Mouse (Mus musculus) megakaryocyte, embryonic 14.5 days (primary cell): ENCODE measurements around the gene Cry2. TPM values are rescaled to one million over a fixed set of nuclear protein-coding genes. Genes with fewer than 3 reads are reported as not detected.
A peak's percentile ranks its signal among the peaks of the same experiment; 100 is the strongest.

ENCODE experiments used
- H3K27me3 ChIP-seq: replicated peaks from 2 replicates; pipeline ENCODE3; 2012; ENCODE audit warnings: inconsistent platforms
- H3K36me3 ChIP-seq: replicated peaks from 2 replicates; pipeline ENCODE3; 2012; ENCODE audit warnings: low read length, inconsistent platforms, mixed read lengths
- H3K4me1 ChIP-seq: 2 replicates; pipeline ENCODE4 v1.6.1; 2012; ENCODE audit warnings: inconsistent platforms
- H3K4me3 ChIP-seq: replicated peaks from 2 replicates; pipeline ENCODE3; 2012; ENCODE audit warnings: moderate library complexity, mild to moderate bottlenecking, inconsistent platforms
- H3K9me3 ChIP-seq: 2 replicates; pipeline ENCODE4 v1.6.1; 2012; ENCODE audit warnings: inconsistent platforms
- FLI1 ChIP-seq: IDR thresholded peaks from 2 replicates; pipeline ENCODE4 v1.6.1; 2012; ENCODE audit warnings: low read length, inconsistent platforms, mixed read lengths
- GATA1 ChIP-seq: IDR thresholded peaks from 3 replicates; pipeline ENCODE4 v1.6.1; 2012; ENCODE audit warnings: mixed read lengths, low read length, inconsistent platforms, borderline replicate concordance
- polyA plus RNA-seq: library from polyadenylated mRNA; stranded (reverse); fragments of >175 nt; gene quantifications from 2 replicates; pipeline ENCODE4 v1.2.3, GENCODE M21; 2012; ENCODE audit warnings: low replicate concordance; ENCODE audit not compliant: insufficient read depth

Cry2 gene
- polyA plus RNA-seq, 1 experiment: 4.1 TPM

DNA sequence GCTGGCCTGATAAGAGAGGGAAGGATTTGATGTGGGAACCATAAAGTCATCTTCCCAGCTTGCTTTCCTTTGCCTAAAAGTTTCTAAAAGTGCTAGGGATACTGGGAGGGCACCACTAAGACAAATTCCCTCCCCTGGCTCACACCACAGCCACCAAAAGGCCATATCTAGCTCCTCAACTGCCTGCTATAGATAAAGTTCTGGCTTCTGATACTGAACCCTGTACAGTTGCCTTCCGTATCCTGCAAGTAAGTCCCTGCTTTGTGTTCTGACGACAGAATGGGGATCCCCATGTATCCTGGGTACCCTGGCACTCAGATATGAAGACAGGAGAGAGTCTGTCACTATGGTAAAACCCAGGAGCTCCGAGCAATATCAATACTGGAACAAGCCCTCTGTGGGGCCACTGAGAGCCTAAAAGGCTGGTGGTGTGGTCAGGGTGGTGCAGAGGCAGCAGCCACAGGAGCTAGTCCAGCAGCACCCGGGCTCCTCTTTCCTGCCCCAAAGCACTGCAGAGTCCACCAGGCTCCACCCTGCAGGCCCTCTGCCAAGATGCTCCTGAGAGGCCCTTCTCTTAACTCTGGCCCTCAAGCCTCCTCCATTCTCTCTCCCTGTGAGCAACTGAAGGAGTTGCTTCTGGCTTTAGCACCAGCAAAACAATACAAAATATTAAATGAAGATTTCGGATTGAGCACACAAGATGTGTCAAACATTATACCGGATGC is 43.5 kb downstream of the Cry2 start:
- Histone ChIP-seq H3K36me3 (no peaks in the 10 kb centered on the region), H3K4me3 (no peak overlapping the region), H3K4me1 (peaks cover 38% of the 10 kb centered on the region), H3K9me3 (no peaks in the 10 kb centered on the region), H3K27me3 (peaks cover 99% of the 10 kb centered on the region)
- no peak for TF ChIP-seq FLI1

DNA sequence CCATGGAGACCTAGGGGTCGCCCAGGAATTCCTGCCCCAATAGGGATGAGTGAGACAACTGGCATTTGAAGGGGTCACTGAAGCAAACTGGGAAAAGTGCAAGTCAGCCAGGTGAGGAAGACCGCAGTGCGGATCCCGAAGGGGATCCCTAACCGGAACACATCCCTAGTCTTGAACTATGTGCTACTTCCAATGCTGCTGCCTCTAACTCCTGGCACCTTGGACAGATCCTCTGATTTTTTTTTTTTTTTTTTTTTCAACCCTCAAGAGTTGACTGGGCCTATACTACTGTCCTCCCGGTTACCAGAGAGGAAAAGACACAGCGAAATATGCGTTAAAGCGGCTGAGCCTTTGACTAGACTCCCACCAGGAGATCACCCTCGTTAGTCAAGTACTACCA is 44.2 kb downstream of the Cry2 start:
- TF ChIP-seq FLI1: no peak
- TF ChIP-seq GATA1: no peak

DNA sequence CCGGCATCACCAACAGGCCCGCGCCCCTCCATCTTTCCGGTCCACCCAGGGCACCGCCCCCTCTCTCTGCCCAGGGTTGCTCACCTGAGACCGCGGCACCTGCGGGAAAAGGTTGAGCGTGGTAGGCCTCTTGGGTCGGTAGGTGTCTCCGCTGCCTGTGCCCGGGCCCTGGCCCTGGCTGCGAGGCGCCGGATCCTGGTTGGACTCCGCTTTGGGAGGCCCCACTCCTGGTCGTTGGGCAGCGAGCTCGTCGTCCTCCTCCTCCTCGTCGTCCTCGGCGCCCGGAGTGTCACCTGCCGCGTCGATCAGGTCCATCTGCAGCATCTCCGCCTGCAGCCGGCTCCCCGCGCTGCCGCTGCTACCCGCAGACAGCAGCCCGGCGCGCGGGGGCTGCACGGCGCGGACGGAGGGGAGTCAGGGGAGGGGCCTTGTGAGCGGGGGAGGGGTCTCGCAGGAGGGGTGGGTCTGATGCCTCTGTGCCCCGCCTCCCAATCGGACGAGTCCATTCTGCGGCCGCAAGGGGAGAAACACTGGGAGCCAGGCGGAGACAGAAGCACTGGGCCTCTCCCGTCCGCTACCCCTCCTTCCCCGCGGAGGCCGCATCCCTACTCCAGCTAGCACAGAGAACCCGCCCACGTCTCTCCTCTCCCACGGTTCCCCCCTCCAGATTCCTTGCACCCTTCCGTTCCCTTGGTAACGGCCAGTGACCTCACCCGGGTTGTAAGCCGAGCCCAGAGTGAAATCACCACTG is 44.8 kb downstream of the Cry2 start:
- H3K9me3 ChIP-seq: no peaks in the 10 kb centered on the region
- peaks cover 47% of the 10 kb centered on the region for H3K4me1 ChIP-seq
- peaks cover 4% of the 10 kb centered on the region for H3K36me3 ChIP-seq
- no peak for TF ChIP-seq FLI1
- no peak for TF ChIP-seq GATA1
- H3K4me3 ChIP-seq: peak overlapping the region; percentile 84
- peaks cover 88% of the 10 kb centered on the region for H3K27me3 ChIP-seq

More for the DNA sequence above, 44.2 kb downstream of the Cry2 start:
- peaks cover 94% of the 10 kb centered on the region for H3K27me3 ChIP-seq
- H3K4me3 ChIP-seq: peak overlapping the region; percentile 84
- no peaks in the 10 kb centered on the region for H3K9me3 ChIP-seq
- peaks cover 42% of the 10 kb centered on the region for H3K4me1 ChIP-seq
- H3K36me3 ChIP-seq: no peaks in the 10 kb centered on the region

DNA sequence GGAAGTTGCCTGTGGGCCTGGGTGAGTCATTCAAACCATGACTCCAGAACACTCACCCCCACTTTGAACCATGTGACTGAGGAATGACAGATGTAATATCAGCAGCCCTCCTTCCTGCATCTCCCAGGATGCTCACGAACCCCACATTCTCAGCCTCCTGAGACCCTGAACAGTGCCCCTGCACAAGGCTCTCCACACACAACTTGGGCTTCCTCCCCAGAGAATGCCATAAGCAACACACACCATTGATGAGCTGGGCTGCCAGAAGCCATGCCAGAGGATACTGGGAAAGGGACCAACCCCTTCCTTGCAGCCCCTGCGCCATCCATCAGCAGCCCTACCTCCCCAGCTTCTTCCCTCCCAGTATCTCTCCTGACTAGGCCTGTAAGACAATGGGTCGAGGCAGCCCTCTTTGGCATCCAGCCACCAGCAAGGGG is 45.7 kb downstream of the Cry2 start:
- Histone ChIP-seq H3K27me3 (peaks cover 78% of the 10 kb centered on the region), H3K4me3 (no peak overlapping the region), H3K4me1 (peaks cover 49% of the 10 kb centered on the region), H3K9me3 (no peaks in the 10 kb centered on the region), H3K36me3 (peaks cover 11% of the 10 kb centered on the region)
- TF ChIP-seq FLI1: no peak

DNA sequence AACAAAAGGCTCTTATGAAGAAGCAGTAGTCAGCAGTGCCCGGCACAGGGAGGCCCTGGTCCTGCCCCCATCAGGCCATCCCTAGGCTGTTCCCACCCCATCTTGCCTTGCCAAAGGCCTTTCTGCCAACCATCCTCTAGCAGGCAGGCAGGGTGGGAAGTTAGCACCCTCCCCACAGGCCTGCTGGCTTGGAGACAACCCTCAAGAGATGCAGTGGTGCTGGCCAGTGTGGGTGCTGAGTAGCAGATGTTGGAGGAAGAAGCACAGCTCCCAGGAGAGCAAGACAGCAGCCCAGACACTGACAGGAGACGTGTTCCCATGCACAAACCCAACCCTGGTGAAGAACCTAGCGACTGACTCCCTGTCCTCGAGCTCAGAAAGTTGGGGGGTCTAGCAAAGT is 46.2 kb downstream of the Cry2 start:
- Histone ChIP-seq H3K27me3 (peaks cover 74% of the 10 kb centered on the region), H3K36me3 (peaks cover 16% of the 10 kb centered on the region)
- no peak for TF ChIP-seq GATA1
- TF ChIP-seq FLI1: no peak

DNA sequence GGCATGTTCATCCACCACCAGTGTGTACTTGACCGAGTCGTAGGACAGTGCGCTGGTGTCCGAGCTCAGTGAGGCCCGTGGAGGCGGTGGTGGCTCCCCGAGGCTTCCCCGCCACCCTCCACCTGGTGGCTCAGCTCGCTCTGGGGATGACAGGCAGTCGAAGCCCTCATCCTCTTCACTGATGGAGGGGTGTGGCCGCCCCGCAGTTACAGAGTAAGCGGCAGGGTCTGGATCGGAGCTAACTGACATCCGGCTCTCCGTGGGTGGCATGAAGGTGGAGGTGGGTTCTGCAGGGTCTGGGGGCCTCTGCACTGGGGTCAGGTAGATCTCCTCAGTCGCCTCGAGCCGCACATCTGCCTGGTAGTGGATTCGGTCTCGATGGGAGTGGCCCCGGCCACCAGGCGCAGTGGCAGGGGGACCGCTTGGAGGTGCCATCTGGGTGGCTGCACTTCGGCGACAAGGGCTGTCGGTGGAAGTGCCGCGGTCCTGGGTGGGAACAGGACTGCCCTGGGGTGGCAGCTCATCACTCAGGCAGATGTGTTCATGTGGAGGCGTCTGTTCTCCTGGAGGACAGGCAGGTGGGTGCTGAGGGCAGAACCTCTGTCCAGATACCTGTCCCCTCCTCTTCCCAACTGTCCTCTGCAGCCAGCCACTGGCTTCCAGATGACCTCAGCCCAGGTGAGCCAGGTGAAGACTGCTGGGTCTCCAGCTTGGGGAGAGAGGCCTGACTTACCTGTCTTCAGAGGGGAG is 46.8 kb downstream of the Cry2 start:
- H3K9me3 ChIP-seq: no peaks in the 10 kb centered on the region
- peaks cover 67% of the 10 kb centered on the region for H3K27me3 ChIP-seq
- H3K4me1 ChIP-seq: peaks cover 38% of the 10 kb centered on the region
- TF ChIP-seq GATA1 (no peak), FLI1 (no peak)
- H3K36me3 ChIP-seq: peaks cover 22% of the 10 kb centered on the region
- no peak overlapping the region for H3K4me3 ChIP-seq

More for the DNA sequence above, 46.2 kb downstream of the Cry2 start:
- no peak overlapping the region for H3K4me3 ChIP-seq
- peaks cover 45% of the 10 kb centered on the region for H3K4me1 ChIP-seq
- no peaks in the 10 kb centered on the region for H3K9me3 ChIP-seq

DNA sequence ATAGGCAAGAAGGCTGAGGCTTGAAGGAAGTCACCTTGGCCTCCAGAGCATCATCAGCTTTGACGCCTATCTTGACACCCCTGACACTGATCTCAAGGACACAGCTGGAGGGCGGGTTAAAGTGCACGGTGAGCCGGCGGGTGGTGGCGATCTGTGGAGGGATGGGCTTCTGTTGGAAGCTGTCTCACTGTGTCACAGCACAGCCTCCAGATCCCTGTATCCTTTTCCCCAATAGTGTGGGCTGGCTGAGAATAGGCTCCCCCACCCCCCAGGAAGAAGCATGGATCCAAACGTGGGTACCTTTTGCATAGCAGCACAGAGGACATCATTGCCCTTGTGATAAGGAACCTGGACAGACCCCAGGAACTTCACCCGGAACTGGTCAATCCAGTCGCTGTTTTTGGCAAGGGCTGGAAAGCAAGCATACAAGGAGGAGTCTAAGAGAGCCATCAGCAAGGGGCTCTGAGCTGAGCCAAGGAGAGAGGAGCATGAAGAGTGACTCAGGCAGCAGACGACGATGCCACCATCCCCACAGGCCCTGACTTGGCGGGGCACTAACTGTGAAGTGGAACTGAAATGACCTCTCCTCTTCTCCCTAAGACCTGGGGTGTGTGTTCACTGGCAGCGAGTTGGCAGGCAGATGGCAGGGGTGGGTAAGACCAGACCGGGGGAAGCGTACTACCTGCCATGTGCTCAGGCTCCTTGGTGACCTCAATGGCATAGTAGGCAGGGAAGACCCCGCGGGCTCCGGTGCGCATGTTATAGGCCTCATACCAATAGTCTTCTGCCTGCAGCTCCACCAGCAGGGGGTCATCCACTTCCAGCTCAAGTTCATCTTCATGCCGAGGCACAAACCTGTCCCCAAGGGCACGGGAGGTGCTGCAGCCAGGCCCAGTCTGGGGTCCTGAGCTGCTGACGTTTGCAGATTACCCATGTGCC is 48.5 kb downstream of the Cry2 start:
- Histone ChIP-seq H3K4me1 (peaks cover 37% of the 10 kb centered on the region), H3K9me3 (no peaks in the 10 kb centered on the region), H3K36me3 (peaks cover 39% of the 10 kb centered on the region), H3K27me3 (peaks cover 51% of the 10 kb centered on the region), H3K4me3 (no peak overlapping the region)
- TF ChIP-seq GATA1: no peak
- TF ChIP-seq FLI1: no peak

DNA sequence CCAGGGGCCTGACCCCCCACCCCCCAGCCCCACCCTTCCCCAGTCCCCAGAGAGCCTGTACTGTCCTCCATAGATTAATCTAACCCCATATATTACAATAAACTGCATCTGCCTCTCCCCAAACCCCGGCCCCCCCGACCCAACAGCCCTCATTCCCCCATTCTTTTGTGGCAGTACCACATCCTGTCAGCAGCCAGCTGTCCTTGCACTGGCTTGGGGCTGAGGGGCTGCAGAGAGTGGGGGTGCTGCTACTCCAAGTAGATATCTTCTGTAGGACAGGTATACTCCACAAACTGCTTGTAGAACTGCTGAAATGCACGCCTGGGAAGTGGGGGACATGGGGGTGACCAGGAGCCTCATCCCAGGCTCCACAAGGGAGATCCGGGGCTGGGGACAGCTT is 49.7 kb downstream of the Cry2 start:
- no peak for TF ChIP-seq GATA1
- no peak for TF ChIP-seq FLI1
- H3K4me1 ChIP-seq: peaks cover 30% of the 10 kb centered on the region
- peaks cover 38% of the 10 kb centered on the region for H3K27me3 ChIP-seq
- H3K36me3 ChIP-seq: peaks cover 51% of the 10 kb centered on the region
- no peak overlapping the region for H3K4me3 ChIP-seq
- no peaks in the 10 kb centered on the region for H3K9me3 ChIP-seq

DNA sequence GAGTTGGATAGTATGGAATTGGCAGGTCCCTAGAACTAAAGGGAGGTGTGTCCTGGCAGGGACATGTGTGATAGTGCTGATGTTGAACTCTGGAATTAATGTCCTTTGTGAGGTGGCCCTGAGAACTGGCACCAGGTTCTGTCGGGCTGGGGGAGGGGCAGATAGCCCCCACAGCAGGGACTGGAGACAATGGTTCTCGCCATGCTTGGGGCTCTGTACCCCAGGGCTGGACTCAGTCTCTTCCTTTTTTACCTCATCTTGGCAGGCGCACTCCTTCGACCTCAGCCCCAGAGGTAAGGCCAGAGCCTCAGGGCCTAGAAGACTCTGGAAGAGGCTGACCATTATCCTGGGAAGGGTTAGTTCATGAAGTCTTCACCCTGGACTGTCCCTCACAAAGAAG is 51.1 kb downstream of the Cry2 start:
- no peak overlapping the region for H3K4me3 ChIP-seq
- H3K36me3 ChIP-seq: peaks cover 65% of the 10 kb centered on the region
- no peaks in the 10 kb centered on the region for H3K9me3 ChIP-seq
- no peak for TF ChIP-seq FLI1
- TF ChIP-seq GATA1: no peak
- H3K4me1 ChIP-seq: peaks cover 23% of the 10 kb centered on the region
- peaks cover 25% of the 10 kb centered on the region for H3K27me3 ChIP-seq
